Mouse (Mus musculus) olfactory bulb, adult 2 months (tissue): Measurements from ENCODE around the gene Utp20.

Source experiments
- CTCF ChIP-seq: fragments of 200-500 bp; IDR thresholded peaks from 2 replicates; pipeline ENCODE4 v1.5.1; 2012; ENCODE audit warnings: low read depth, mild to moderate bottlenecking, low read length, moderate library complexity; ENCODE audit not compliant: insufficient read depth
- POLR2A ChIP-seq: fragments of 200-500 bp; IDR thresholded peaks from 2 replicates; pipeline ENCODE4 v1.6.1; 2012; ENCODE audit warnings: mild to moderate bottlenecking, low read depth, low read length, moderate library complexity; ENCODE audit not compliant: insufficient read depth

GRCm38 (mm10) chr10:88796939-88797338 is 29.7 kb downstream of the Utp20 start:
- no peak for TF ChIP-seq POLR2A
- no peak for TF ChIP-seq CTCF
